Mouse (Mus musculus): Measurements from ENCODE around the gene Calcrl.

Calcrl gene

GRCm38 (mm10) chr2:84425138-84425537 lies at the start of gene Calcrl:
Gene Calcrl, minus strand, starts transcription at chr2:84425411.
- DNase-seq (ENCODE audit: low read depth), result peak; percentile 54

DNA sequence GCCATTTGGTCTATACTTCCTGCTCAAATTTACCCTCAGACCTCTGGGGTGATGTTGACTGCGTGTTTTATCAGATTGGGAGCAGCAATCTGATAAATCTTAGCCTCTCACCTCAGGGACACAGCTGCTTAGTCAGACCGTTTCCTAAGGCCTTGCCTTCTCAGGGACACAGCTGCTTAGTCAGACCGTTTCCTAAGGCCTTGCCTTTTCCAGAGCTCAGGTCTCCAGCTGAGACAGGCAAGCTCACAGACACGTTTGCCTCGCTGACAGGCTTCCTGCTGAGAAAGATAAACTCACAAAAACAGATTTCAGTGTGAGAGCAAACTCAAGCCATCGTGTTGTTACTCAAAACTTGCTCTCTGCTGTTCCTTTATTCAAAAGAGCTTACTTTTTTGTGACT lies 49.4 kb upstream of the Calcrl start:
- no peak for DNase-seq (ENCODE audit: low read depth)

GRCm38 (mm10) chr2:84473941-84474530 lies 48.8 kb upstream of the Calcrl start:
- DNase-seq (ENCODE audit: low read depth), result no peak

DNA sequence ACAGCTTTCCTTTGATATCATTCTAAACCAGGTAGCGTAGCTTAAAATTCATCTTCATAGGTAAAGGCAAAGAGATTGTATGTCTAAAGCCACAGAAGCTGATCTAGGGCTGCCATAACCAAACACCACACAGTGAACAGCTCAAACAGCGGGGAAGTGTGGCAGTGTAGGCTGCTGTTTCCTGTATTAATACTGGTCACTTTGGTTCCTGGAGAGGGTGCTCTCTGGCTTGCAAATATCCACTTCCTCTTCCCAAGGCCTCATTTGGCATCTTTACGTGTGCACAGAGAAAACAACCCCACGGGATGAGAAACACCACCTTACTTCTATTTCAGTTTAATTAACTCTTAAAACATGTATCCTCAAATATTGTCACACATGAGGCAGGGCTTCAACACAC lies 42.2 kb upstream of the Calcrl start:
- DNase-seq (ENCODE audit: low read depth), result no peak

DNA sequence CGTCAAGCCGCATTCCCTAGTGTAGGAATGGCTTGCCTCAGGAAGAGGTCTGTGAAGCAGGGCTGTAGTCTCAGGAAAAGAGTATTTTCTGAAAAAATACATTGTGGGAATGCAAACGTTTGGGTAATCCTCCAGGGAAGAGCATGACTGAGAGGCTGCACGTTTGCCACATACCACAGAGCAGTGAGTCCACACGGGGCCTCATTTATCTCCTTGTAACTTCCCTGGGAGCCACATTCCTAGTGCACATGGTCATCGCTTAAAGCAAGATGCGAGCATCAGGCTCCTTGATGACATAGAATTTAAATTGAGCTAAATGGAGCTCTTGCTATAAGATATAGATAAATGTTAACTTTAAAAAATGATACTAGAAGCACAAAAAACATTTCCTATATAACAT lies 39.7 kb upstream of the Calcrl start:
- no peak for DNase-seq (ENCODE audit: low read depth)

DNA sequence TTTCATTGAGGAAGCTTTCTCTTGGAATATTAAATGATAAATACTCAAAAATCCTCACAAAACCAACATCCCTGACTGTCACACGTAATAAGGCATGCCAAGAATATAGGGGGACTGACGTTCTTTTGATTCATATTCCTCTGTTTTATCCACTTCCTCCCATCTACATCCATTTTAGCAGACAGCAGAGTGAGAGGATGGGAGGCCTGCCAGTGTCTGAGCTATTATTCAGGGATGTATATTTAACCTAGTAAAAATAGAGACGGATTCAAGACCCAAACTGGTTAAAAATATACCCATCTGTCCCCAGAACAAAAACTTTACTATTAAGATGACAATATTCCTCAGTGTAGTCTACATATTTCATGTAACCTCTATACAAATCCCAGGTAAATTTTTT lies 37.2 kb upstream of the Calcrl start:
- no peak for DNase-seq (ENCODE audit: low read depth)

DNA sequence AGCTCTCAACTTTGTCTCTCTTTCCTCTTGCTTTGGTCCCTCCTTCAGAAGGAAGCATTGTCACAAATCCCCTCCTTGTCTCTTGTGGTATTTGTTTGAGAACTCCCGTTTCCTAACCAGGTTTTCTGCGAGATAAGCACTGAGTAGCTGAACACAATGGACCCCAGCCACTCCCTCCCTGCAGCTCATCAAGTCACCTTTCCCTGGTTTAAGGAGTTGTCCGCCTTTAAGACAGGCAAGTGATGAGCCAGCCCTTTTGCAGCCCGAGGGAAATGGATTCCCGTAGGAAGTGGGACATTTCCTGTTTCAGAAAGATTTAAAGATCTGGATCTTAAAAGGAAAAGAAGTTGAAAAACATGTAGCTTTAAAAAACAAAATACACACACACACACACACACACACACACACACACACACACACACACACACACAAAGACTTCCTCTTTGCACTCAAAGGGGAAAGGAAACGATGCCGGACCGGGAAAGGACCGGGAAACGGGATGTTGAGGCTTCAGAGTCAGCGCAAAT lies 34.5 kb upstream of the Calcrl start:
- DNase-seq (ENCODE audit: low read depth), result no peak

DNA sequence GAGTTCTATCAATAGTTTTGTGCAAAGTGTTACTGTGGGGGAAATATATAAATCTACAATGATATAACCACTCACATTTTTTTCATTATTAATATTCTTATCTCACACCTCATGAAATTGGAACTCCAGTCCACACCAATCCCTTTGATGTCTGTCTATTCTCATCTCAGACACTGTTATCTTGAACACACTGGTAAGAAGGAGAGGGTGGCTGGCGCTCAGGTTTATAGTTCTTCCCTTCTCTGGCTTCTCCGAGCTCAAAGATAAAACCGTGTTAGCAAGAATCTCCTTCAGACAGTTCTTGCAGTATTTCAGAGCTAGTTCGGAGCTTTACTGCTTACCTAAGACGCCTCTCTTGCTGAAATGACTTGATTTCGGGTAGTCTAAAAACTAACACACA lies 32.0 kb upstream of the Calcrl start:
- no peak for DNase-seq (ENCODE audit: low read depth)

- DNase-seq (ENCODE audit: low read depth), result peak; percentile 84
Measured at GRCm38 (mm10) chr2:84455236-84455799, 30.1 kb upstream of the Calcrl start.

- no peak for DNase-seq (ENCODE audit: low read depth)
Measured at GRCm38 (mm10) chr2:84454551-84455235, 29.5 kb upstream of the Calcrl start.

GRCm38 (mm10) chr2:84454051-84454450 lies 28.8 kb upstream of the Calcrl start:
- DNase-seq (ENCODE audit: low read depth), result peak; percentile 75

- DNase-seq (ENCODE audit: low read depth), result no peak
Measured at GRCm38 (mm10) chr2:84445499-84445898, 20.3 kb upstream of the Calcrl start.

- DNase-seq (ENCODE audit: low read depth), result no peak
Measured at GRCm38 (mm10) chr2:84441940-84442339, 16.7 kb upstream of the Calcrl start.

- peak; percentile 54 for DNase-seq (ENCODE audit: low read depth)
Measured at GRCm38 (mm10) chr2:84429724-84430123, 4.5 kb upstream of the Calcrl start.

- no peak for DNase-seq (ENCODE audit: low read depth)
Measured at GRCm38 (mm10) chr2:84428836-84429235, 3.6 kb upstream of the Calcrl start.

DNA sequence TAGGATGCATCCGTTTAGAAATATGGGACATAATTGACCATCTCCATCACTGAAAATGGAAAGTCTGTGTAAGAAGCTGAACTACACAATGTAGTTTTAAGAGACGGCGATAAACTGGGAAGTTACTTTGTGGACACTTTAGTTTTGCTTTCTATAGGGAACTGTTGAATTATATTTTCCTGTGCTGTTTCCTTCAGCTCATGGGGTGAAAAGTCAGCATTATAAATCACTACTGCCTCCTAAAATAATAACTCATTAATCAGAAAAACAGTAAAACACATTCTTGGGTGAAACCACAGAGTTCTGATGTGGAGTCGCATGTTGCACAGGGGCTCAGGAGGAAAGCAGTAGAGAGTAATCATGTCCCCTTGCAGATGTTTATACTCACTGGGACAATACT lies 1.3 kb upstream of the Calcrl start:
- DNase-seq (ENCODE audit: low read depth), result no peak

- no peak for DNase-seq (ENCODE audit: low read depth)
Measured at GRCm38 (mm10) chr2:84416501-84416900, 8.7 kb downstream of the Calcrl start.

DNA sequence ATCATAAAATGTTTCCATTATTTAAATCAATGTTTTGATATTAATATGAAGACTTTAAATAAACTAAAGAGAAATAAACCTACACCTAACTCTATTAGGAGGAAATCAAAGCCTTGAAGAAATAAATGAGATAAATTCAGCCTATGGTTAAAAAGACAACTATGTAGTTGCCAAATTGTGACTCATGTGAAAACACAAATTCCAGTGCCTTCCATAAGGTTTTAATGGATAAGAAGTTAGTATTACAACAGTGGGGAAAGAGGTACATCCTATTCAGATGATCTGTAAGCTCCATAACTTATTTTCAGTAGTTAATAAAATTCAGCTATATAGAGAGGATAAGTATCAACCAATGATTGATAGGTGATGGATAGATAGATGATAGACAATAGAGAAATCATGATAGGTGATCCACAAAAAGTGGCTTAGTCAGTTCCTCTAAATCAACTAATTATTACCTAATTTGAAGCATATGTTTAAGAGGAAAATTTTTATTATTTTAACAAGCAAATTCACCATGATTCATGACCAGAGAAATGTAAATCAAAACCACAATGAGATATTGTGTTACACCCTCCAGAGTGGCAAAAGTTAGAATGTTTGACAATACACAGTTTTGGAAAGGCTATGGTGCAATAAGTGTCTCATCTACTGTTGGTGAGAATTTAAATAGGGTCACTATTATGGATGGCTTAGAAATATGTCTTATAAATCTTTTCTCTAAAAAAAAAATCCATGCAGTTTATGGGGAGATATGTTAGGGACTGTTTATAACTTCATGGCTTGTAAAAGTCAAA lies 15.2 kb downstream of the Calcrl start:
- no peak for DNase-seq (ENCODE audit: low read depth)

DNA sequence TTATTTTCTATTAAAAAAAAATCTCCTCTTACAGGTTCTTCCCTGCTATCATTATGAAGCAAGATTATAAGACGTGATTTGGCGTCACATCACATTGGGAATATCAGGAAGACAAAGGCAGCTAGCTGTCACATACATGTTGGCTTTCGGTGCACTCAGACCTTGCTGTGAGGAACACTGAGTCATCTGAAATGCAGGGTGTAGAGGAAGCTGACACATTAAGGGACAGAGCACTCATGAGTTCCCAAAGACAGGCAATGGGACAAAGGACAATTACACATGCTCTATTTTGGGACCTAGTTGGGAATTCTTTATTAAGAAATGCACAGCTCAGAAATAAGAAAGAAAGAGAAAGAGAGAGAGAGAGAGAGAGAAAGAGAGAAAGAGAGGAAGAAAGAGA lies 20.4 kb downstream of the Calcrl start:
- no peak for DNase-seq (ENCODE audit: low read depth)

DNA sequence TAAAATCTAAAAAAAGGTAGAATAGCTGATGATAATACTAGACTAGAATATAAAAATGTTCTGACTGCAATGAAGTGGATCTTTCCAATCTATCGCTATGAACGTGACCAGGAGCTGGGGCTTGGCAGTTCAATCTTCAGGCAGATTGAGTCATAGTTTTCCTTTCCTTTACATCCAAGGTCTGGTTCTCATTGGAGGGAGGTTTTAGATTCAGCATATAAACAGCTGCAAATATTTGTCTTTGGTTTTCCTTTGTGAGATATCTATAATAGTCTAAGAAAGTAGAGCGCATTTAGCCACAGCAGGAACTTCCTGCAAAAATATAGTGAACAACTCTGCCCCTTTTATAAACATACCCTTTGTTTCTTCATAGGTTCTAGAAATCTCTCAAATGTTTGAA lies 22.5 kb downstream of the Calcrl start:
- DNase-seq (ENCODE audit: low read depth), result no peak

GRCm38 (mm10) chr2:84396557-84396956 lies 28.7 kb downstream of the Calcrl start:
- no peak for DNase-seq (ENCODE audit: low read depth)

DNA sequence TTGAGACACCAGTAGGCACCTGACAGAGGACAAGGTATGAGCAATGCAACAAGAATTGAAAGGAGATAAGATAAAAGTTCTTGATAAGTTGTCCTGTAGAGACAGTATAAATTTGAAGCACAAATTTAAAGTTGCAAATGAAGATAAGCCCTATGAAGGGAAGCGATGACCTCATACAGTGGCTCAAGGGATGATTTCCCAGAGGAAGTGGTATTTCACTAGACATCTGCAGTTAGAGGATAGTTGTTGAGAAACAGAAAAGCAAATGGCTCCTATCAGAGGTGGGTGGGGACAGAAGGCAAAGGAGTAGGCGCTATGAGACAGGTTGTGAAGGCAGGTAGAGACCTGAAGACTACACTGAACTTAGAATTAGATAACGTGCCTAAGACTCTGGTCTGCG lies 32.0 kb downstream of the Calcrl start:
- DNase-seq (ENCODE audit: low read depth), result no peak

DNA sequence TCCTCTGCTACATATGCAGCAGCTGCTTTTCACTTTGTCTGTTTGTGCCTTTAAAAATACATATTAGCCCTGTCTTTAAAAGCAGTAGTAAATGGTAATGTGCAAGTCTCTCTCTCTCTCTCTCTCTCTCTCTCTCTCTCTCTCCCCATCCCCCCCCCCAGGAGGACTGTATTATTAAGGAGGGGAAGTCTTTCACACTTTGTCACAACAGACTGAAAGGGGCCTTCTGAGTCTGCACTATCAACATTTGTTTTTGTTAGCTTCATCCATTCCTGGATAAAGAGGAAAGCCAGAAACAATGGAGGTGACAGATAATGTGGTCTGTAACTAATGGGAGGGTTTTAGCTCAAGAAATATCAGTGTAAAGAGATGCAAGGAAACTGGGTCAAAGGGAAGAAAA lies 36.1 kb downstream of the Calcrl start:
- no peak for DNase-seq (ENCODE audit: low read depth)
